Mouse (Mus musculus): ENCODE data around the gene Fxyd1.

- TF ChIP-seq CTCF (IDR thresholded peaks at IDR 0.05; ENCODE audit: low read depth), result no peak
- TF ChIP-seq EP300 (IDR thresholded peaks at IDR 0.05; ENCODE audit: low read depth), result no peak
Observed at GRCm38 (mm10) chr7:31057730-31058129, 731 bp upstream of the Fxyd1 start.

Data from liver, postnatal 0 days (tissue).